Mouse (Mus musculus): ENCODE results near the gene Lrfn5.

Lrfn5 gene

GRCm38 (mm10) chr12:61522829-61523370 lies at the start of gene Lrfn5:
Gene Lrfn5 (plus strand): TSS chr12:61523150.
- peak; percentile 61 to 66 for DNase-seq (ENCODE audit: low spot score in 2 of 2)

GRCm38 (mm10) chr12:61521501-61522147 lies 1.3 kb upstream of the Lrfn5 start:
- DNase-seq (ENCODE audit: low spot score in 2 of 2) = peak; percentile 18 to 20

GRCm38 (mm10) chr12:61522148-61522828 lies 662 bp upstream of the Lrfn5 start:
- DNase-seq (ENCODE audit: low spot score in 2 of 2) = peak in 1 of 2 experiments; percentile 14

- DNase-seq (ENCODE audit: low spot score in 2 of 2) = peak in 1 of 2 experiments; percentile 19
Measured at GRCm38 (mm10) chr12:61523631-61524182, 757 bp downstream of the Lrfn5 start.

GRCm38 (mm10) chr12:61524183-61524651 lies 1.3 kb downstream of the Lrfn5 start:
- DNase-seq (ENCODE audit: low spot score in 2 of 2) = peak in 1 of 2 experiments; percentile 43

- peak; percentile 78 to 79 for DNase-seq (ENCODE audit: low spot score in 2 of 2)
Measured at GRCm38 (mm10) chr12:61526199-61526598, 3.2 kb downstream of the Lrfn5 start.

- no peak for DNase-seq (ENCODE audit: low spot score in 2 of 2)
Measured at GRCm38 (mm10) chr12:61579949-61580348, 57.0 kb downstream of the Lrfn5 start.

- DNase-seq (ENCODE audit: low spot score in 2 of 2) = no peak
Measured at GRCm38 (mm10) chr12:61600305-61600704, 77.4 kb downstream of the Lrfn5 start.

GRCm38 (mm10) chr12:61607871-61608270 lies 84.9 kb downstream of the Lrfn5 start:
- DNase-seq (ENCODE audit: low spot score in 2 of 2) = no peak

- no peak for DNase-seq (ENCODE audit: low spot score in 2 of 2)
Measured at GRCm38 (mm10) chr12:61610081-61610480, 87.1 kb downstream of the Lrfn5 start.

- DNase-seq (ENCODE audit: low spot score in 2 of 2) = no peak
Measured at GRCm38 (mm10) chr12:61624532-61624931, 101.6 kb downstream of the Lrfn5 start.

GRCm38 (mm10) chr12:61654380-61654779 lies 131.4 kb downstream of the Lrfn5 start:
- DNase-seq (ENCODE audit: low spot score in 2 of 2) = no peak

- no peak for DNase-seq (ENCODE audit: low spot score in 2 of 2)
Measured at GRCm38 (mm10) chr12:61723158-61723557, 200.2 kb downstream of the Lrfn5 start.

- no peak for DNase-seq (ENCODE audit: low spot score in 2 of 2)
Measured at GRCm38 (mm10) chr12:61807073-61807605, 284.2 kb downstream of the Lrfn5 start.

GRCm38 (mm10) chr12:61823601-61824000 lies 300.7 kb downstream of the Lrfn5 start:
- no peak for DNase-seq (ENCODE audit: low spot score in 2 of 2)

- no peak for DNase-seq (ENCODE audit: low spot score in 2 of 2)
Measured at GRCm38 (mm10) chr12:61826311-61826710, 303.4 kb downstream of the Lrfn5 start.

- DNase-seq (ENCODE audit: low spot score in 2 of 2) = no peak
Measured at GRCm38 (mm10) chr12:61842599-61843291, 319.8 kb downstream of the Lrfn5 start.

GRCm38 (mm10) chr12:61854183-61854582 lies 331.2 kb downstream of the Lrfn5 start:
- no peak for DNase-seq (ENCODE audit: low spot score in 2 of 2)
